9 mouse cellular contexts compared by ENCODE assay signal in genomic region chr16:38632147-38632546, GRCm38 (mm10).
DNase-seq lines count a peak whose midpoint lies in the region; ATAC-seq and TF ChIP-seq lines count a peak whose summit lies in the region.
"Had no signal": no experiment of that assay in that cellular context is flagged by ENCODE, and none has a peak within 500 bp of the region (broad histone marks: within the 10 kb centered on the region; RNA-seq: fewer than 3 reads in every experiment).

No protein-coding gene starts in this region.

- no peaks in the 10 kb centered on the region for H3K36me3 ChIP-seq in kidney, embryonic 16.5 days (ENCODE audit: insufficient read depth, low read length)
- no peaks in the 10 kb centered on the region for H3K36me3 ChIP-seq in MEL (ENCODE audit: control insufficient read depth in 1 of 2, insufficient read depth in 2 of 2, low read length in 2 of 2)
- H3K36me3 ChIP-seq: embryonic facial prominence, embryonic 13.5 days had no signal

- no peak for ATAC-seq in kidney, embryonic 16.5 days (ENCODE audit: low FRiP score, low TSS enrichment)
- peak; percentile 75 for ATAC-seq in neutrophil, adult 5-6 weeks (ENCODE audit: extremely low read depth, insufficient number of reproducible peaks, low FRiP score, poor library complexity, severe bottlenecking)

- no peaks in the 10 kb centered on the region for H3K9me3 ChIP-seq in kidney, embryonic 16.5 days (ENCODE audit: low read length)
- H3K9me3 ChIP-seq in MEL (replicated peaks; ENCODE audit: insufficient read depth, low read length), result no peaks in the 10 kb centered on the region
- H3K9me3 ChIP-seq: embryonic facial prominence, embryonic 13.5 days had no signal

- WGBS in kidney, embryonic 16.5 days, result 62% methylated on average over 6 of the region's 6 CpGs

- DNase-seq in kidney, adult 18-20 months, result peak; percentile 78
- peak; percentile 52 for DNase-seq in MEL (ENCODE audit: low read depth, low spot score)
- peak; percentile 68 for DNase-seq in embryo, embryonic 10 days (ENCODE audit: low spot score)
- DNase-seq in heart, postnatal 36 days, result peak; percentile 77 to 86
- DNase-seq in left cerebral cortex, postnatal 25 days (ENCODE audit: low spot score in 2 of 2), result peak; percentile 19 to 27
- peak; percentile 89 for DNase-seq in thymus, postnatal 4 days

- no peak overlapping the region for H3K27ac ChIP-seq in kidney, embryonic 16.5 days (ENCODE audit: low read length)
- no peak overlapping the region for H3K27ac ChIP-seq in MEL (ENCODE audit: control insufficient read depth, low read depth, low read length)
- H3K27ac ChIP-seq: embryonic facial prominence, embryonic 13.5 days had no signal

- no peak for TF ChIP-seq POLR2A in MEL (IDR thresholded peaks at IDR 0.05; ENCODE audit: control insufficient read depth in 1 of 2, insufficient read depth in 1 of 2, low read depth in 1 of 2, low read length in 2 of 2, poor library complexity in 1 of 2)

- no peak overlapping the region for H3K9ac ChIP-seq in kidney, embryonic 16.5 days (replicated peaks; ENCODE audit: low read length)
- H3K9ac ChIP-seq in MEL (ENCODE audit: control insufficient read depth, low read depth, low read length, poor library complexity, severe bottlenecking), result no peak overlapping the region
- H3K9ac ChIP-seq: embryonic facial prominence, embryonic 13.5 days had no signal

- intact Hi-C loops in heart, postnatal 36 days (cut with DNase I), result loop anchor here (5.0 kb wide), 1 partner anchor 180 kb away; no protein-coding TSS in a partner anchor
- intact Hi-C loops in left cerebral cortex, postnatal 25 days (cut with DNase I), result no loop called here

- no peaks in the 10 kb centered on the region for H3K27me3 ChIP-seq in kidney, embryonic 16.5 days (ENCODE audit: insufficient read depth, low read length)
- H3K27me3 ChIP-seq in MEL (ENCODE audit: control insufficient read depth in 1 of 2, insufficient read depth in 2 of 2, low read length in 2 of 2), result peaks cover 3 to 4% of the 10 kb centered on the region in 2 experiments; a peak in 2 of 4 replicates
- H3K27me3 ChIP-seq: embryonic facial prominence, embryonic 13.5 days had no signal

- H3K4me1 ChIP-seq in kidney, embryonic 16.5 days (ENCODE audit: insufficient read depth, low read length), result 0 out of 2 replicates have a peak, but pooled peaks cover 4% of the 10 kb centered on the region
- H3K4me1 ChIP-seq in MEL (ENCODE audit: control insufficient read depth in 1 of 2, insufficient read depth in 2 of 2, low read length in 2 of 2), result no peaks in the 10 kb centered on the region; a peak in 1 of 4 replicates

- H3K79me2 ChIP-seq in MEL (ENCODE audit: control insufficient read depth, insufficient read depth, low read length, poor library complexity), result no peaks in the 10 kb centered on the region

- H3K4me3 ChIP-seq in kidney, embryonic 16.5 days (ENCODE audit: low read length), result no peak overlapping the region
- no peak overlapping the region for H3K4me3 ChIP-seq in MEL (ENCODE audit: control insufficient read depth in 1 of 2, insufficient read depth in 1 of 2, low read depth in 2 of 2, low read length in 2 of 2)
- H3K4me3 ChIP-seq: embryonic facial prominence, embryonic 13.5 days had no signal

- TF ChIP-seq EP300 in MEL (IDR thresholded peaks at IDR 0.05; ENCODE audit: low read depth in 1 of 2, low read length in 2 of 2), result no peak

- peak; percentile 55 to 83 (median 69) for TF ChIP-seq CTCF in MEL (IDR thresholded peaks at IDR 0.05 in 2 of 3, conservative IDR thresholded peaks at IDR 0.05 in 1 of 3; ENCODE audit: control insufficient read depth in 1 of 3, insufficient read depth in 1 of 3, low read depth in 2 of 3, low read length in 3 of 3, poor library complexity in 1 of 3, severe bottlenecking in 1 of 3)

- H3K4me2 ChIP-seq in kidney, embryonic 16.5 days (replicated peaks; ENCODE audit: low read depth, low read length), result no peak overlapping the region
- H3K4me2 ChIP-seq: embryonic facial prominence, embryonic 13.5 days had no signal

- TF ChIP-seq RAD21 in MEL (IDR thresholded peaks at IDR 0.05; ENCODE audit: low read depth, low read length), result peak; percentile 65

TF ChIP-seq in MEL, 35 proteins besides CTCF, POLR2A, EP300 and RAD21:
- TF ChIP-seq NRF1 (IDR thresholded peaks at IDR 0.05; ENCODE audit: insufficient read depth, low read depth, low read length, poor library complexity, severe bottlenecking), result no peak
- no peak for TF ChIP-seq GATA1 (IDR thresholded peaks at IDR 0.05; ENCODE audit: low read depth, low read length)
- TF ChIP-seq CHD1 (IDR thresholded peaks at IDR 0.05; ENCODE audit: low read depth, low read length), result no peak
- no peak for TF ChIP-seq MAFK (IDR thresholded peaks at IDR 0.05; ENCODE audit: borderline replicate concordance, low read depth, low read length)
- no peak for TF ChIP-seq MXI1 (IDR thresholded peaks at IDR 0.05; ENCODE audit: low read depth, low read length)
- TF ChIP-seq MEF2A (IDR thresholded peaks at IDR 0.05; ENCODE audit: extremely low read depth, insufficient replicate concordance, low read depth, low read length, poor library complexity, severe bottlenecking), result no peak
- TF ChIP-seq ZC3H11A (IDR thresholded peaks at IDR 0.05; ENCODE audit: low read depth, low read length), result 0 out of 2 replicates have a peak, but pooled peaks have one; percentile 26
- no peak for TF ChIP-seq KAT2A (conservative IDR thresholded peaks at IDR 0.05; ENCODE audit: low read depth, low read length)
- peak; percentile 78 for TF ChIP-seq MAX (IDR thresholded peaks at IDR 0.05; ENCODE audit: low read length)
- TF ChIP-seq USF2 (IDR thresholded peaks at IDR 0.05; ENCODE audit: borderline replicate concordance in 1 of 2, insufficient read depth in 1 of 2, low read depth in 1 of 2, low read length in 2 of 2), result no peak
- TF ChIP-seq RCOR1 (IDR thresholded peaks at IDR 0.05; ENCODE audit: low read depth, low read length), result no peak
- no peak for TF ChIP-seq MAZ (IDR thresholded peaks at IDR 0.05; ENCODE audit: low read depth, low read length)
- no peak for TF ChIP-seq POLR2AphosphoS5 (IDR thresholded peaks at IDR 0.05; ENCODE audit: borderline replicate concordance, low read depth, low read length)
- TF ChIP-seq NELFE (IDR thresholded peaks at IDR 0.05; ENCODE audit: low read depth, low read length), result no peak
- TF ChIP-seq POLR2AphosphoS2 (IDR thresholded peaks at IDR 0.05; ENCODE audit: low read length), result no peak
- no peak for TF ChIP-seq ZNF384 (IDR thresholded peaks at IDR 0.05; ENCODE audit: low read depth, low read length)
- TF ChIP-seq TCF12 (IDR thresholded peaks at IDR 0.05; ENCODE audit: low read depth, low read length), result no peak
- no peak for TF ChIP-seq UBTF (IDR thresholded peaks at IDR 0.05; ENCODE audit: borderline replicate concordance, insufficient read depth, low read depth, low read length)
- no peak for TF ChIP-seq ZMIZ1 (IDR thresholded peaks at IDR 0.05; ENCODE audit: low read depth, low read length)
- TF ChIP-seq CHD2 (IDR thresholded peaks at IDR 0.05; ENCODE audit: low read length), result no peak
- no peak for TF ChIP-seq JUND (IDR thresholded peaks at IDR 0.05; ENCODE audit: low read depth, low read length)
- peak; percentile 88 for TF ChIP-seq MYC (IDR thresholded peaks at IDR 0.05; ENCODE audit: low read depth, low read length)
- no peak for TF ChIP-seq ELF1 (IDR thresholded peaks at IDR 0.05; ENCODE audit: low read depth, low read length)
- TF ChIP-seq TAL1 (IDR thresholded peaks at IDR 0.05; ENCODE audit: low read length), result no peak
- no peak for TF ChIP-seq ZKSCAN1 (IDR thresholded peaks at IDR 0.05; ENCODE audit: low read depth, low read length)
- TF ChIP-seq TBP (IDR thresholded peaks at IDR 0.05; ENCODE audit: low read depth, low read length), result no peak
- no peak for TF ChIP-seq ETS1 (IDR thresholded peaks at IDR 0.05; ENCODE audit: low read depth, low read length)
- no peak for TF ChIP-seq MYB (IDR thresholded peaks at IDR 0.05; ENCODE audit: low read depth, low read length)
- no peak for TF ChIP-seq E2F4 (IDR thresholded peaks at IDR 0.05; ENCODE audit: borderline replicate concordance, low read depth, low read length)
- no peak for TF ChIP-seq SIN3A (IDR thresholded peaks at IDR 0.05; ENCODE audit: low read length)
- peak; percentile 57; the same call in 1 of the 2 replicates for TF ChIP-seq USF1 (IDR thresholded peaks at IDR 0.05; ENCODE audit: low read depth, low read length)
- peak; percentile 32; the same call in 1 of the 2 replicates for TF ChIP-seq BHLHE40 (IDR thresholded peaks at IDR 0.05; ENCODE audit: borderline replicate concordance, low read depth, low read length)
- no peak for TF ChIP-seq HCFC1 (IDR thresholded peaks at IDR 0.05; ENCODE audit: low read depth, low read length)
- TF ChIP-seq SMC3 (IDR thresholded peaks at IDR 0.05; ENCODE audit: low read depth, low read length), result peak; percentile 62
- TF ChIP-seq GABPA (IDR thresholded peaks at IDR 0.05; ENCODE audit: low read depth, low read length), result no peak

Comparison
In these comparisons a context has a peak if more than half of its experiments do, and no peak if none do; other contexts are left out.
1. DNase-seq: peak in every context shown above with its lines; median percentile 89 in thymus, postnatal 4 days; 82 in heart, postnatal 36 days; 78 in kidney, adult 18-20 months; 68 in embryo, embryonic 10 days; 52 in MEL; 23 in left cerebral cortex, postnatal 25 days.